Mouse (Mus musculus) 3134 (cell line): ENCODE data around the gene Cnot3.
"Not testable (repeated sequence)": the region's sequence is repeated elsewhere in the genome, so short reads cannot be mapped to it uniquely, and the experiment has no call there.

ENCODE experiments used
- DNase-seq: peaks from one replicate; pipeline ENCODE4 v3.0.0-alpha.2; 2011; ENCODE audit warnings: low spot score; ENCODE audit not compliant: insufficient read length; ENCODE audit errors: extremely low read depth

The Cnot3 gene

GRCm38 (mm10) chr7:3644672-3645487 is at the start of gene Cnot3:
Cnot3 (plus strand) TSS chr7:3645268.
- DNase-seq, result peak; percentile 95

DNA sequence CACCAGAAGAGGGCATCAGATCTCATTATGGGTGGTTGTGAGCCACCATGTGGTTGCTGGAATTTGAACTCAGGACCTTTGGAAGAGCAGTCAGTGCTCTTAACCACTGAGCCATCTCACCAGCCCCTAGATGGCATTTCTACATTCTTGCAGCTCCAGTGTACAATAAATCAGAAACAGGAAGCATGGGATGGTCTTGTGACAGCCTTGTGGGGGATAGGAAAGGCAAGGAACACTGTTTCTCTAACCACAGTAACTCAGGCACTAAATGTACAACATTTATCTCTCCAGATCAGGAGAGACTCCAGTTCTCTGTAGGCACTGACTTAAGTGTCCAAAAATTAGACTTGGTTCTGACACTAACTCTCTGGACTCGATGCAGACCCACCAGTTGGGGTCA is 47.3 kb upstream of the Cnot3 start:
- not testable (repeated sequence) for DNase-seq

- no peak for DNase-seq
Observed at GRCm38 (mm10) chr7:3601119-3601518, 43.9 kb upstream of the Cnot3 start.

GRCm38 (mm10) chr7:3606798-3607197 is 38.3 kb upstream of the Cnot3 start:
- DNase-seq, result no peak

DNA sequence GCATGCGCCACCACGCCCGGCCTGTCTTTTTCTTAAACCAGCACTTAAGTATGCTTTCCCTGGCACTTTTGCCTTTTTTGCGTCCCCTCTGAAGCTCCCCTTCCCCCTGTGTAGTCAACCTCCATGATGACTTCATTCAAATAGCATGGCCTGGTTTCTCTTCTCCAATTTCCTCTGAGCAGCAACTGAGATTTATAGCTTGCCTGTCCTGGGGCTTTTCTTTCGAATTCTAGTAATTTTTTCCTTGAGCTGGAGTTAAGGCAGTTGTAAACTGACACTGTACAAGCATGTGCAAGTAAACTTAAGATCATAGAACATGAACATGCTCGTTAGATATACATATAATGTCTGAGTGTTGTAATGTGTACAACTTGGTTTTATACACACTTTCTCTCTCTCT is 37.7 kb upstream of the Cnot3 start:
- DNase-seq, result no peak

DNA sequence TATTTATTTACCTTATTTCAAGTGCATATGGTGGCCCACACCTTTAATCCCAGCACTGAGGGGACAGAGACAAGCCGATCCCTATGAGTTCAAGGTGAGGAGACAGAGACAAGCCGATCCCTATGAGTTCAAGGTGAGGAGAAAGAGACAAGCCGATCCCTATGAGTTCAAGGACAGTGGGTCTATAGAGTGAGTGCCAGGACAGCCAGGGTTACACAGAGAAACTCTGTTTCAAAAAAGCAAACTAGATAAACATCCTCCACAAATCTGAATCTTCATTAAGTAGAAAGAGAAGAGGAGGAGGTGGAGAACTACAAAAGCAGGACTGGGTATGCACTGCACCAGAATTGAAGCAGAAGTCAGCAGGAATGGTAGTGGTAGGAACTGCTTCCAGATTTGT is 36.4 kb upstream of the Cnot3 start:
- DNase-seq, result no peak

- no peak for DNase-seq
Observed at GRCm38 (mm10) chr7:3609082-3609481, 36.0 kb upstream of the Cnot3 start.

DNA sequence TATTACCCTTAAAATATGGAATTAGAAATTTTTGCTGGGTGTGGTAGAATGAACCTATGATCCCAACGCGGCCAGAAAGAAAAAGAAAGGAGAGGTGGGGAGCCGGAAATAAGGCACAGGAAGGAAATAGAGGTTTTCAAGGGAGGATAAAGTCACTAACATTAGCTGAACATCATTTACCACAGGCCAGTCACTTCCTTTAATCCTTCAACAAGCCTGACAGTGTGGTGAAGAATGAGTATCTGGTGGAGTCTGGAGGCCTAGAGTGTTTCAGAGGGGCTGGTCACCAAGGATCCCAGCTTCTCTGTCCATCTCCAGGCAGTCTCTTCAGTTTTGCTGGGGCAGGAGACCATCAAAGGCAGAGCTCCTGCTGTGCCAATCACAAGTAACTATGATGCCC is 34.6 kb upstream of the Cnot3 start:
- no peak for DNase-seq

GRCm38 (mm10) chr7:3611006-3611405 is 34.1 kb upstream of the Cnot3 start:
- DNase-seq, result no peak

DNA sequence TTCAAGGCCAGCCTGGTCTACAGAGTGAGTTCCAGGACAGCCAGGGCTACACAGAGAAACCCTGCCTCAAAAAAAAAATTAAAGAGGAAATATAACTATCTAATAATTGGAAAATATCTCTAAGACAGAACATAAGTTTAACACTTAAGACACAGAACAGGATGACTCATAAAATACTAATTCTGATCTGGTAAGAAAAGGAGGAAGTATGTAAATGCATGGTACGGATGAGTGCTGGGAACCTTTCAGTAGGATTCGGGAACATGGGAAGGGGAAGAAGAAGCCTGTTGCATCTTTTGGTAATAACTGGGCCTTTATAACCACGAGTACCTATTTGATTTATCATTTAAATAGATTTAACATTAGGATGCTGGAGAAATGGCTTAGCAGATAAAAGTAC is 31.0 kb upstream of the Cnot3 start:
- DNase-seq, result no peak

DNA sequence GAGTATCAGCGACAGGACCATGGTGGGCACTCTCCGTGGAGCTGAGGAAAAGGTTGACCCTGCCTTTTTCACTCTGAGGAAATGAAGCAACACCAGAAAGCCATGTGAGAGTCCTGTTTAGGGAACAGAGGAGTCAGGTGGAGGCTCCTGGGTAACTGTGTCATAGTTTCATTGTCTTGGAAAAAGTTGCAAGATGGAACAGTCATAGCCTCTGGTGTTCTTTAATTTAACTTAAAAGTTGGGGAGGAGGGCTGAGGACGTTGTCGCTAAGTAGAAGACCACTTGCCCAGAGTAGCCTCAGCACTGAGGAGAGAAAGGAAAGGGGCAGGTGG is 29.0 kb upstream of the Cnot3 start, which contains the start of gene Oscar:
Gene Oscar (minus strand): TSS at position 101 of the 332 bp plus-strand sequence.
- no peak for DNase-seq

- DNase-seq, result no peak
Observed at GRCm38 (mm10) chr7:3616389-3617241, 28.5 kb upstream of the Cnot3 start.

DNA sequence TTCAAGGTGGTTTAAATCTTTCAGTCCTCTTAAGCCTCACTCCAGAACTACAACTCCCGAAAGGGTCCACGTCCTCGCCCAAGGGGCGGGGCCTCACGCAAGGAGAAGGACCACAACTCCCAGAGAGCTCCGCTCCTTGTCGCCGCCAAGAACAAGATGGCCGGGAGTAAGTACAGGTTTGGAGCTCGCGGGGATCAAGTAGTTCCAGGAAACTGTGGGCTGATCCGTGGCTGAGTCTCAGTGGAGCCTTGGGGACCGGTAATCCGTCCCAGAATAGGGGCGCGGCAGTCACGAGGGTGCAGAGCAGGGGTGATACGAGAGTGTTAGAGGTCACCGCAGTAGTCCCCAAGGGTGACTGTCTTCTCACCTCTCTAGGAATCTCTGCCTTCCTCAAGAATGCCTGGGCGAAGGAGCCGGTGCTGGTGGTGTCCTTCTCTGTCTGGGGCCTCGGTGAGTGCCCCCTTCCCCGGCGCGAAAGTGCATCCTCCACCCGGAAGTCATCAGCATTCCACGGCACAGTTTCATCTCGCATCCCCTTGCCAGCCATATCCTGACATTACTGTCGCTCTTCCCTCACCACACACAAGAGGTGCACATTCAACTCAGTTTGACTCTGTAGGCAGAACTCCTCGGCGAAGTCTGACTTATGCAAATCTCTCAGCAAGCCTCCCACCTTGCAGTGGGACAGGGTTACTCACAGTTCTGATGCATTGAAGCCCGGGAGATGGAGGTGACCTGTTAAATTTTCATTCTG is 27.6 kb upstream of the Cnot3 start, which contains the start of gene Ndufa3:
Gene Ndufa3 (plus strand): TSS at position 132 of the 754 bp plus-strand sequence.
- DNase-seq, result peak; percentile 83

- no peak for DNase-seq
Observed at GRCm38 (mm10) chr7:3629030-3629429, 16.0 kb upstream of the Cnot3 start.

GRCm38 (mm10) chr7:3629543-3630477 is 15.3 kb upstream of the Cnot3 start, which contains the start of the genes Tfpt and Prpf31:
Tfpt (minus strand) TSS chr7:3629929.
Prpf31 (plus strand) TSS chr7:3629985.
- peak; percentile 89 for DNase-seq

GRCm38 (mm10) chr7:3630478-3630815 is 14.6 kb upstream of the Cnot3 start:
- no peak for DNase-seq

GRCm38 (mm10) chr7:3643412-3643811 is 1.7 kb upstream of the Cnot3 start:
- DNase-seq, result no peak

GRCm38 (mm10) chr7:3643843-3644242 is 1.2 kb upstream of the Cnot3 start:
- DNase-seq, result no peak

DNA sequence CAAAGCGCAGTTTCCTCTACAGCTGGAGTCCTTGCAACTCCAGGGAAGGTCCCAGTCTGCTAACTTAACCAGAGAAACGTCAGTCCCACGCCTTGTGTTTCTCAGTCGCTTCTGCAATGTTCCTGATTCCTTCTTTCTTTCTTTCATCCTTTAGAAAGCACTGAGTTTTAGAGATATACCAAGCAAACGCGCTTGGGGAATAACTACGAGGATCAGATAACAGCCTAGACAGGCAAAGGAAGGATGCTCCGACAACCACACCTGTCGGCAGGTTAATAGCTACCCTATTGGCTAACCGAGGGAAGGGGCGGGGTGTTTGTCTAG is 758 bp upstream of the Cnot3 start:
- no peak for DNase-seq

DNA sequence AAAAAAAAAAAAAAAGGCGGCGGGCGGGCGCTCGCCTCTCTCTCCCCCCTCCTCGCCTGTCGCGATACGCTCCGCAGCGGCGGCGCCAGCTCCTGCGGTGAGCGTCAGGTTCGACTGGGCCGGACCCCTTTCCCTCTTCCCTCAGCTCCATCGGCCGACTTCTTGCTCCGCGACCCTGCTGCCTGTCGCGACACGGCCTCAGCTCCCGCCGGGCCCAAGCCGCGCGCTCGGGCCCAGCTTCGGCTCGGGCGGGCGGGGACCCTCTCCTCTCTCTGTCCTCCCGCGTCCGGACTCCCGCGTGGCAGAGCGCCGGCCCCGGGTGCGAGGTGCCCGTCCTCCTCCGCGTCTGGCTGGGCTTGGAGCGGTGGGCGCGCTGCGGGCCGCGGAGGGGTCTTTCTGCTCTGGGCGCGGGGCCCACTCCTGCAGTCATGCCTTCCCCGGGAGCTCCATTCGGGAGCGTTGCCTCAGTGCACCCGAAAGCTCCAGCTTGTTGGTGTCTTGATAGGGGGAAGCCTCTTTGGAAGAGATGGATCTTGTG is 489 bp downstream of the Cnot3 start:
- DNase-seq, result no peak
